Mouse (Mus musculus): ENCODE measurements at regions not wholly inside any gene's neighbourhood (a gene's known extent, or its start where the extent isn't known, plus 50 kb on each side); places are given as distances from the start of the nearest gene placed in this dataset.
A peak's percentile ranks its signal among the peaks of the same experiment; 100 is the strongest.

GRCm38 (mm10) chr12:24252071-24252874 is 155.2 kb upstream of the 9030624G23Rik start:
- DNase-seq: peak in 1 of 2 experiments; percentile 5
